In the genomic region with DNA sequence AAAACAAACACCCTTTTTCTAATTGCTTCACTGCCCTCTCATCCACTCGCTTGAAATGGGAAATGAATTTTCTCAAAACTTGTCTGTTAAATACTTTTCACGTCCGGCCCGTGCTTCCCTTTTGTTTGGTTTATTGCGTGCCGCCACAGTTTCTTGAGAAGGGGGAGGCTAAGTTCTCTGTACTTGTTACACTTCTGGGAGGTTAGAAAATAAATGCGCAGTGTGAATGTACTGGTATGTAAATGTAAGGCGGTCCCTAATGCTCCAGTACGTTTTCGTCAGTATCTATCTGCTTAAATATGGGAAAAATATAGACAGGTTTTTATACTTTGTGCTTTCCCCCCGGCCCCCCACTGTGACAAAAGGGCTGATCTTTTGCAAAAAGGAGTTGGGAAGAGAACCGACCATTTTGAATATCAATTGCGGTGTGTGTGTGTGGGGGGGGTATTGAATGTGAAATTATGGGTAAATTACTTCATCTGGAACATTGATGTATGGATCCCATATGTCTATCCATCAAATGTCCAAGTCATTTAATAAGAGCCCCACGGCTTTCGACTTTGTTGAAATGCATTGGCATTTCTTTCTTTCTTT, we compare ENCODE assay signal across 8 mouse cellular contexts. TPM values are rescaled to one million over a fixed set of nuclear protein-coding genes. Genes with fewer than 3 reads are reported as not detected.
DNase-seq lines count a peak whose midpoint lies in the region; ATAC-seq and TF ChIP-seq lines count a peak whose summit lies in the region.

No protein-coding gene starts in this region.

- no peak for TF ChIP-seq CTCF in testis, adult 2 months (IDR thresholded peaks at IDR 0.05; ENCODE audit: control insufficient read depth, insufficient read depth, insufficient replicate concordance, low read depth, low read length)

- peaks cover 8% of the 10 kb centered on the region for H3K4me1 ChIP-seq in testis, adult 2 months (ENCODE audit: control insufficient read depth, insufficient read depth, low read length)
- peaks cover 19% of the 10 kb centered on the region for H3K4me1 ChIP-seq in intestine, embryonic 16.5 days (ENCODE audit: control insufficient read depth, insufficient read depth, low read length)
- H3K4me1 ChIP-seq in neural tube, embryonic 12.5 days: peaks cover 18% of the 10 kb centered on the region

- TF ChIP-seq POLR2A in testis, adult 2 months (IDR thresholded peaks at IDR 0.05; ENCODE audit: control insufficient read depth, low read depth, low read length): no peak

- H3K27ac ChIP-seq in testis, adult 2 months (ENCODE audit: control insufficient read depth, insufficient read depth, low read depth, low read length): no peak overlapping the region; the same call in 1 of the 2 replicates
- peak overlapping the region; percentile 99 for H3K27ac ChIP-seq in intestine, embryonic 16.5 days (ENCODE audit: low read length)
- no peak overlapping the region for H3K27ac ChIP-seq in neural tube, embryonic 12.5 days

- peak overlapping the region; percentile 99 for H3K9ac ChIP-seq in intestine, embryonic 16.5 days (ENCODE audit: low read depth, low read length)
- H3K9ac ChIP-seq in neural tube, embryonic 12.5 days: peak overlapping the region; percentile 98

- DNase-seq in cerebellum, adult 11 months: peak; percentile 26
- DNase-seq in cerebellum, adult 9-11 months: no peak
- no peak for DNase-seq in testis, postnatal 10 days (ENCODE audit: low spot score)
- DNase-seq in layer of hippocampus, adult 18-20 months (ENCODE audit: low spot score in 2 of 2): no peak
- DNase-seq in urinary bladder, postnatal 25 days (ENCODE audit: low spot score): no peak

- no peak for ATAC-seq in intestine, embryonic 16.5 days
- ATAC-seq in neural tube, embryonic 12.5 days (ENCODE audit: low FRiP score, low read depth): no peak

- H3K27me3 ChIP-seq in testis, adult 2 months (ENCODE audit: control insufficient read depth, insufficient read depth, low read length): no peaks in the 10 kb centered on the region
- H3K27me3 ChIP-seq in intestine, embryonic 16.5 days (replicated peaks; ENCODE audit: control insufficient read depth, insufficient read depth, low read length): no peaks in the 10 kb centered on the region
- H3K27me3 ChIP-seq in neural tube, embryonic 12.5 days (replicated peaks): no peaks in the 10 kb centered on the region

- 2% methylated on average over 15 of the region's 15 CpGs for WGBS in intestine, embryonic 16.5 days
- 2% methylated on average over 15 of the region's 15 CpGs for WGBS in neural tube, embryonic 12.5 days

- H3K9me3 ChIP-seq in intestine, embryonic 16.5 days (ENCODE audit: control insufficient read depth, low read length): no peaks in the 10 kb centered on the region
- H3K9me3 ChIP-seq in neural tube, embryonic 12.5 days: no peaks in the 10 kb centered on the region

- peak overlapping the region; percentile 100 for H3K4me3 ChIP-seq in testis, adult 2 months (ENCODE audit: control insufficient read depth, low read depth, low read length)
- peak overlapping the region; percentile 79 for H3K4me3 ChIP-seq in intestine, embryonic 16.5 days (ENCODE audit: low read length)
- peak overlapping the region; percentile 93 for H3K4me3 ChIP-seq in neural tube, embryonic 12.5 days

- no peaks in the 10 kb centered on the region for H3K36me3 ChIP-seq in testis, adult 2 months (ENCODE audit: control insufficient read depth, insufficient read depth, low read length)
- no peaks in the 10 kb centered on the region for H3K36me3 ChIP-seq in intestine, embryonic 16.5 days (ENCODE audit: control insufficient read depth, insufficient read depth, low read length)
- H3K36me3 ChIP-seq in neural tube, embryonic 12.5 days: no peaks in the 10 kb centered on the region

- peak overlapping the region; percentile 83 for H3K4me2 ChIP-seq in intestine, embryonic 16.5 days (ENCODE audit: low read depth, low read length)
- peak overlapping the region; percentile 74 for H3K4me2 ChIP-seq in neural tube, embryonic 12.5 days (replicated peaks)

RNA-seq across cellular contexts. Expression of gene Gdi2, which starts 1.2 kb away (rescaled TPM):
- 214 TPM in 2 replicates for polyA plus RNA-seq in testis, adult 2 months (2012; rRNA removed)
- polyA plus RNA-seq in intestine, embryonic 16.5 days (2015; fragmentation: Nextera tagmentation; extraction: Ambion mirVana): 446 and 447 TPM in 2 replicates
- polyA plus RNA-seq in neural tube, embryonic 12.5 days (2016; fragmentation: Nextera tagmentation; extraction: Ambion mirVana): 416 and 431 TPM in 2 replicates
- 100 to 1,000 TPM; 284 to 300 TPM for total RNA-seq in layer of hippocampus, adult 18-20 months (2021)
